Mouse (Mus musculus): ENCODE data around the gene Parva.

The Parva gene

DNA sequence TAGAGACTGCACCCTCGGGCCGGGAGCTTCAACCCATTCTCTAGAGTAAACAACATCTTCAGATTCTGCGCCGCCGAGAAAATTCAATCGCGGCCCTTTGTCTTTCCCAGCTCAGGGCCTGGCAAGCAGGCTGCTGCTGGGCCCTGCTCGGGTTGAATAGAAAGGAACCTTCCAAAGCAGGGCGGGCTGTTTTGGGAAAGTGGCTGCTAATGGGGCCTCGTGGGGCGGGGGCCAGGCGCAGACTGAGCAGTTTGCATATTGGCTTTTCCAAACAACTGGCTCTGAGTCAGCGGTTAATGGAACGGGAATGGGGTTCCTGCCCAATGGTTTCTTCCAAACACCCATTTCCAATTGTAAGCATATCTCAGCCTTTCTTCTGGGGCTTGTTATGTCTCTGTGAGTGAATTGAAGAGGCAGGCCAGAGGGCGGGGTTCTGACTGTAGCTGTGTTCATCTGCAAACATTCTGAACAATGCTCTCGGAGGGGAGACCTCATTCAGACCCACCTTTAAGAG, 108.2 kb downstream of the Parva start:
- Histone ChIP-seq H3K4me3 (replicated peaks; ENCODE audit: low read length) (peak overlapping the region; percentile 41), H3K4me1 (replicated peaks; ENCODE audit: low read depth, low read length) (peaks cover 34% of the 10 kb centered on the region), H3K36me3 (ENCODE audit: insufficient read depth, low read length) (no peaks in the 10 kb centered on the region), H3K27me3 (ENCODE audit: insufficient read depth, low read length) (peaks cover 7% of the 10 kb centered on the region; the same call in 1 of the 2 replicates), H3K9me3 (ENCODE audit: low read length) (no peaks in the 10 kb centered on the region)
- TF ChIP-seq POU5F1 (IDR thresholded peaks at IDR 0.05; ENCODE audit: borderline replicate concordance, low read length): no peak
- no peak for TF ChIP-seq CTCF (conservative IDR thresholded peaks at IDR 0.05; ENCODE audit: low read length)
- TF ChIP-seq NANOG (IDR thresholded peaks at IDR 0.05; ENCODE audit: borderline replicate concordance, low read length): no peak

DNA sequence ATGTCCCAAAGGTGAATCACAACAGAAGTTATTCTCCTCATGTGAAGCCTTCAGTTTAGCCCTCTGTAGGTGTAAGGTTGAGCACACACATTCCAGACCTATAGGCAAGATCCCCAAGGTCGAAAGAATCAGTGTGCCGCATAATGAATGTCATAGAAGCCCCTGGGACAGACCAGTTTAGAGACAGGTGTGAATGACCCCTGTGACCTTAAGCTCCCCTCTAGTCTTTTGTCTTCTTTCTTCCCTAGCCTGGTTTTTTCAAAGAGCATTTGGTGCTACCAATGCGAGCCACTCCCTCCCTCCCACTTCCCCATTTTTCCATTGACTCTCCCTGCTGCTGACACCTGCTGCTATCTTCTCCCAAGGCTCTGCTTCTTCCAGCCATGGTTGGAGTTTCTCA, 121.8 kb downstream of the Parva start:
- Histone ChIP-seq H3K9me3 (ENCODE audit: low read length) (0 out of 2 replicates have a peak, but pooled peaks cover 5% of the 10 kb centered on the region), H3K4me1 (replicated peaks; ENCODE audit: low read depth, low read length) (peaks cover 13% of the 10 kb centered on the region), H3K4me3 (replicated peaks; ENCODE audit: low read length) (no peak overlapping the region), H3K27me3 (ENCODE audit: insufficient read depth, low read length) (no peaks in the 10 kb centered on the region; the same call in 1 of the 2 replicates), H3K36me3 (ENCODE audit: insufficient read depth, low read length) (no peaks in the 10 kb centered on the region)
- TF ChIP-seq NANOG (IDR thresholded peaks at IDR 0.05; ENCODE audit: borderline replicate concordance, low read length) (no peak), CTCF (conservative IDR thresholded peaks at IDR 0.05; ENCODE audit: low read length) (no peak), POU5F1 (IDR thresholded peaks at IDR 0.05; ENCODE audit: borderline replicate concordance, low read length) (no peak)

DNA sequence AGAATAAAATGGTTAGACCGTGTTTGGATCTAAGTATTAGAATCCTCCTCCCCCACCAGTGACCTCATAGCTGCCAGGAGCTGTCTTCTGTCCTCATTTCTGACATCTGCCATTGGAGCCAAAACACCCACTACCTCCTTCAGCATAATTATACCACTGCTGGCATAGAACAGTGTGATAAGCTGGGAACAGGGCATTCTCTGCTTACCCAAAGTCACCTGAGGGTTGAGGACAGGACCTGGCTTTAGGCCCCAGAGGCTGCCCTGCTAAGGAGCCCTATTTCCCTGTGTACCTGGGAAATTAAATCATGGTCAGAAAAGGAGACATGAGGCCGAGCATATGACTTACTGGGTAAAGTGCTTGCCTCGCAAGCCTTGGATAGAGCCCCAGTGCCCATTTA, 134.2 kb downstream of the Parva start:
- no peaks in the 10 kb centered on the region for H3K4me1 ChIP-seq (replicated peaks; ENCODE audit: low read depth, low read length)
- no peaks in the 10 kb centered on the region for H3K9me3 ChIP-seq (ENCODE audit: low read length)
- peaks cover 14% of the 10 kb centered on the region for H3K27me3 ChIP-seq (ENCODE audit: insufficient read depth, low read length)
- no peak for TF ChIP-seq NANOG (IDR thresholded peaks at IDR 0.05; ENCODE audit: borderline replicate concordance, low read length)
- no peak for TF ChIP-seq POU5F1 (IDR thresholded peaks at IDR 0.05; ENCODE audit: borderline replicate concordance, low read length)
- TF ChIP-seq CTCF (conservative IDR thresholded peaks at IDR 0.05; ENCODE audit: low read length): no peak
- H3K36me3 ChIP-seq (ENCODE audit: insufficient read depth, low read length): no peaks in the 10 kb centered on the region
- H3K4me3 ChIP-seq (replicated peaks; ENCODE audit: low read length): no peak overlapping the region

DNA sequence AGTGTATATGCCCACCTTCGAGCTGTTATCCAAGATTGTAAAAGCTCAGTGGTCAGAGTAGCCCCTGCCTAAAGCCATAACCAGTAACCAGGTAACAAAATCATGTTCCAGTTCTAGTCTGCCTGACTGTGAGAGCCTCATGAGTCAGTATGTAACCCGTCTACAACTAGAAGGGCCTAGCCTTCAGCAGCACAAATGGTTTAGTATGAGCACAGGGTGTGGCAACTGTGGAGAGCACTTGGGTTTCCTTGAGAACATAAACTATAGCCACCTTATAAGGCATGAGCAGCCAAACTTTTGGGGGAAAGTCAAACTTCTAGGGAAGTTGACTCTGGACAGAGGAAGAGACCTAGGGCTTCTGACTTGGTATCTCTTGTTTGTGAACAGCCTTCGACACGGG, 139.7 kb downstream of the Parva start:
- H3K9me3 ChIP-seq (ENCODE audit: low read length): no peaks in the 10 kb centered on the region
- TF ChIP-seq POU5F1 (IDR thresholded peaks at IDR 0.05; ENCODE audit: borderline replicate concordance, low read length): no peak
- no peak for TF ChIP-seq CTCF (conservative IDR thresholded peaks at IDR 0.05; ENCODE audit: low read length)
- TF ChIP-seq NANOG (IDR thresholded peaks at IDR 0.05; ENCODE audit: borderline replicate concordance, low read length): no peak
- no peak overlapping the region for H3K4me3 ChIP-seq (replicated peaks; ENCODE audit: low read length)
- H3K27me3 ChIP-seq (ENCODE audit: insufficient read depth, low read length): peaks cover 5% of the 10 kb centered on the region; the same call in 1 of the 2 replicates
- H3K4me1 ChIP-seq (replicated peaks; ENCODE audit: low read depth, low read length): peaks cover 23% of the 10 kb centered on the region
- H3K36me3 ChIP-seq (ENCODE audit: insufficient read depth, low read length): no peaks in the 10 kb centered on the region

DNA sequence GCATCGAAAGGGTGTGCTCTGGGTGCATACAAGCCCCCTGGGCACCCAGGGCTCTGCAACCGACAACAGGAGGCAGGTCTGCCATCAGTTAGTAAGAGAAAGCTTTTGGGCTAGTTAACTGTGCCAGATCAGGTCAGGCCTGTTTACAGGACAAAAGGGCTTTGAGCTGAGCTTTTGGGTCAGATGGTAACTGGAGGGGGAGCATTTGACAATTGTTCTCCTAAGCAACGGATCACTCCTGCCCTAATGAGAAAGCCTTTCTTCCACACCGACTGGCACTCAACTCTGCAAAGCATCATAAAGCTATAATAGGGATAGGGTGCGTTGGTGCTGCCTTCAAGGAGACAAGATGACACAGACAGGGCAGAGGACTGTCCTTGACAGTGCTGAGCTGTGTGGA, 141.7 kb downstream of the Parva start:
- peaks cover 34% of the 10 kb centered on the region for H3K4me1 ChIP-seq (replicated peaks; ENCODE audit: low read depth, low read length)
- H3K9me3 ChIP-seq (ENCODE audit: low read length): no peaks in the 10 kb centered on the region
- no peak overlapping the region for H3K4me3 ChIP-seq (replicated peaks; ENCODE audit: low read length)
- no peak for TF ChIP-seq POU5F1 (IDR thresholded peaks at IDR 0.05; ENCODE audit: borderline replicate concordance, low read length)
- TF ChIP-seq NANOG (IDR thresholded peaks at IDR 0.05; ENCODE audit: borderline replicate concordance, low read length): no peak
- TF ChIP-seq CTCF (conservative IDR thresholded peaks at IDR 0.05; ENCODE audit: low read length): no peak
- peaks cover 5% of the 10 kb centered on the region; the same call in 1 of the 2 replicates for H3K27me3 ChIP-seq (ENCODE audit: insufficient read depth, low read length)
- H3K36me3 ChIP-seq (ENCODE audit: insufficient read depth, low read length): no peaks in the 10 kb centered on the region

DNA sequence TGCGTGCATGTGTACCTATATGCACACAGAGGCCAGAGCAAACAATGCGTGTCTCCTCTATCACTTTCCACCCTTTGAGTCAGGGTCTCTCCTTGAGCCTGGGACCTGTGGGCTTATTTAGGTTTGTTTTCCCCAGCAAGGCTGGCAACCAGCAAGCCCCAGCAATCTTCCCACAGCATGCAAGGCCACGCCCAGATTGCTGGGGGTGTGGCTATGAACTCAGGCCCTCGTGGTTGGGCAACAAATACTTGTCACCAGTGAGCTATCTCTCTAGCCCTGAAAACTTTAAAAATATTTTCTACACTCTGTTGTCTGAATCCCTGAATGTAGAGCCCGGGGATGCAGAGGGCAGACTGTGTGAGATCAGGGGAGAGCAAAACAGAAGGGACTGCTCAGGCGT, 154.3 kb downstream of the Parva start:
- Histone ChIP-seq H3K9me3 (ENCODE audit: low read length) (peaks cover 8% of the 10 kb centered on the region), H3K4me1 (replicated peaks; ENCODE audit: low read depth, low read length) (peaks cover 3% of the 10 kb centered on the region), H3K27me3 (ENCODE audit: insufficient read depth, low read length) (peaks cover 5% of the 10 kb centered on the region), H3K36me3 (ENCODE audit: insufficient read depth, low read length) (no peaks in the 10 kb centered on the region), H3K4me3 (replicated peaks; ENCODE audit: low read length) (no peak overlapping the region)
- no peak for TF ChIP-seq NANOG (IDR thresholded peaks at IDR 0.05; ENCODE audit: borderline replicate concordance, low read length)
- TF ChIP-seq CTCF (conservative IDR thresholded peaks at IDR 0.05; ENCODE audit: low read length): no peak
- TF ChIP-seq POU5F1 (IDR thresholded peaks at IDR 0.05; ENCODE audit: borderline replicate concordance, low read length): no peak

DNA sequence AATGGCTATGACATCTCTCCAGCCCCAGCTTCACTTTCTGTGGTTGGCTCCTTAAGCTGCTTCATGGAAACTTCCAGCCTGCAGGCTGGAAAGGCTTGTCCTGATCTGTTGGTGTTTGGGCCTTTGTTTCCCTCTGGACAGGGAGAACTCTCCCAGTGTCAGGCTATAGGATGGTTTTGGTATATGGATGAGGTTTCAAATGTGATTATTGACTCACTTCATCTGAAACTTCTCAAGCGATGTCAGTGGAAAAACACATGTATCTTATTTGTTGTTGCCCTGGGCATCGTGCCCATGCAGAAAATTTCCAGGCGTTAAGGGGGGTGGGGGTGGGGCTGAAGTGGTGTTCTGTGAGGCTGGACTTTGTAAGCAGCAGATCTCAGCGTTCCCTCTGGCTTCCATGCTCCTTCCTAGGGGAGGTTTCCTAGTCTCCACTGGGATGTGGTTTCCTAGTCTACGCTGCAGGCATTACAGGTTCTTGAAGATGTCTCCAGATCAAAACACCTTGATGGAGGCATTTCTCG, 155.6 kb downstream of the Parva start:
- Histone ChIP-seq H3K9me3 (ENCODE audit: low read length) (peaks cover 21% of the 10 kb centered on the region), H3K27me3 (ENCODE audit: insufficient read depth, low read length) (peaks cover 7% of the 10 kb centered on the region), H3K36me3 (ENCODE audit: insufficient read depth, low read length) (no peaks in the 10 kb centered on the region), H3K4me1 (replicated peaks; ENCODE audit: low read depth, low read length) (peaks cover 3% of the 10 kb centered on the region), H3K4me3 (replicated peaks; ENCODE audit: low read length) (no peak overlapping the region)
- no peak for TF ChIP-seq CTCF (conservative IDR thresholded peaks at IDR 0.05; ENCODE audit: low read length)
- TF ChIP-seq POU5F1 (IDR thresholded peaks at IDR 0.05; ENCODE audit: borderline replicate concordance, low read length): no peak
- no peak for TF ChIP-seq NANOG (IDR thresholded peaks at IDR 0.05; ENCODE audit: borderline replicate concordance, low read length)

DNA sequence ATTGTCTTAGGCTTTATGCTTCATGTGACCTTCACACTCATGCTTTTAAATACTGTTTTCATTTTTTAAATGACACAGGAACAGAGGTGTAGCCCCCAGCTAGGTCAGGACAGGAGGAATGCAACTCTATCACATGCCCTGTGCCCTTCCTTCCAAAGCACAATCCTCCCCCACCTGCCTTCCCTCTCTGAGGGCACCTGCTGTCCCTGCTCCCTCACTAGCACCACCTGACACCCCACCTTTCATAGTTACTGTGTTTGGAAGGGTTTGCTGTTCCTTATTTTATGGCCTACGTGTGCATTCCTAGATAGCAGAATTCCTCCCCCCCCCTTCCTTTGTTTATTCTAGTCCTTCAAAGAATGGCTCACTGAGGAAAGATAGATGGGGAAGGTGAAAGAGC, 160.1 kb downstream of the Parva start:
- Histone ChIP-seq H3K4me1 (replicated peaks; ENCODE audit: low read depth, low read length) (no peaks in the 10 kb centered on the region), H3K36me3 (ENCODE audit: insufficient read depth, low read length) (no peaks in the 10 kb centered on the region), H3K9me3 (ENCODE audit: low read length) (peaks cover 25% of the 10 kb centered on the region), H3K27me3 (ENCODE audit: insufficient read depth, low read length) (peaks cover 11% of the 10 kb centered on the region; the same call in 1 of the 2 replicates), H3K4me3 (replicated peaks; ENCODE audit: low read length) (no peak overlapping the region)
- TF ChIP-seq POU5F1 (IDR thresholded peaks at IDR 0.05; ENCODE audit: borderline replicate concordance, low read length): no peak
- TF ChIP-seq CTCF (conservative IDR thresholded peaks at IDR 0.05; ENCODE audit: low read length): no peak
- no peak for TF ChIP-seq NANOG (IDR thresholded peaks at IDR 0.05; ENCODE audit: borderline replicate concordance, low read length)

DNA sequence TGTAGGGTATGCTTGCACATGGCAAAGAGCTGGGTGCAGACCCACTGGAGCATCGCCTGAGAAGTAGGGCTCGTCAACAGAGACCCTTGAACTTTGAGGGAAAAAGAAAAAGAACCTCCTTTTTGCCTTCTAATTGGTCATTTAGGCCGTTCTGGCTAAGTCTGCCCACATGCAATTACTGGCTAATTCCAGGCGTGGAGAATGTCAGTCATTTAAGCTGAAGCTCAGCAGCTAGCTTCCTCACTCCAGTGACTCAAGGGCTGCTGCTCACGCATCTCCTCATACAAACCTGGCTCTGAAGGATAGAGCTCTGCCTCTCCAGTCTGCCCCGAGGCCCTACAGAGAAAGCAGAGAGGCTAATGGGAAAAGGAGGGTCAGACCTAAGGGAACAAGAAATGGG, 162.2 kb downstream of the Parva start:
- peaks cover 14% of the 10 kb centered on the region; the same call in 1 of the 2 replicates for H3K27me3 ChIP-seq (ENCODE audit: insufficient read depth, low read length)
- peaks cover 25% of the 10 kb centered on the region for H3K9me3 ChIP-seq (ENCODE audit: low read length)
- TF ChIP-seq POU5F1 (IDR thresholded peaks at IDR 0.05; ENCODE audit: borderline replicate concordance, low read length): no peak
- no peak for TF ChIP-seq CTCF (conservative IDR thresholded peaks at IDR 0.05; ENCODE audit: low read length)
- no peak for TF ChIP-seq NANOG (IDR thresholded peaks at IDR 0.05; ENCODE audit: borderline replicate concordance, low read length)
- no peaks in the 10 kb centered on the region for H3K4me1 ChIP-seq (replicated peaks; ENCODE audit: low read depth, low read length)
- H3K4me3 ChIP-seq (replicated peaks; ENCODE audit: low read length): no peak overlapping the region
- no peaks in the 10 kb centered on the region for H3K36me3 ChIP-seq (ENCODE audit: insufficient read depth, low read length)
